Mouse (Mus musculus) midbrain, embryonic 16.5 days (tissue): Measurements from ENCODE around the gene Plet1. TPM values are rescaled to one million over a fixed set of nuclear protein-coding genes. Genes with fewer than 3 reads are reported as not detected.

Source experiments
- ATAC-seq: fragments of 200-750 bp; cut with Nextera tagmentation; 2 replicates; pipeline ENCODE4 v1.8.0; 2017; ENCODE audit warnings: moderate TSS enrichment
- H3K27ac ChIP-seq: fragments of 300-500 bp; sonication (generic); 2 replicates; pipeline ENCODE4 v1.5.1; 2014; ENCODE audit warnings: mild to moderate bottlenecking, low read length, mixed read lengths
- H3K27me3 ChIP-seq: fragments of 300-500 bp; sonication (generic); 2 replicates; pipeline ENCODE4 v1.6.1; 2014; ENCODE audit warnings: low read depth, low read length, mixed read lengths; ENCODE audit not compliant: control insufficient read depth, insufficient read depth
- H3K36me3 ChIP-seq: fragments of 300-500 bp; sonication (generic); 2 replicates; pipeline ENCODE4 v1.6.1; 2014; ENCODE audit warnings: mild to moderate bottlenecking, low read length, moderate library complexity, mixed read lengths; ENCODE audit not compliant: control insufficient read depth, insufficient read depth
- H3K4me1 ChIP-seq: fragments of 300-500 bp; sonication (generic); 2 replicates; pipeline ENCODE4 v1.6.1; 2014; ENCODE audit warnings: mild to moderate bottlenecking, low read length, mixed read lengths; ENCODE audit not compliant: control insufficient read depth, insufficient read depth
- H3K4me2 ChIP-seq: fragments of 300-500 bp; sonication (generic); 2 replicates; pipeline ENCODE4 v1.6.1; 2014; ENCODE audit warnings: mild to moderate bottlenecking, low read length, mixed read lengths
- H3K4me3 ChIP-seq: fragments of 300-500 bp; sonication (generic); 2 replicates; pipeline ENCODE4 v1.5.1; 2014; ENCODE audit warnings: low read depth, mild to moderate bottlenecking, low read length, moderate library complexity, mixed read lengths
- H3K9ac ChIP-seq: fragments of 300-500 bp; sonication (generic); 2 replicates; pipeline ENCODE4 v1.6.1; 2014; ENCODE audit warnings: low read depth, low read length, mixed read lengths
- H3K9me3 ChIP-seq: fragments of 300-500 bp; sonication (generic); replicated peaks from 2 replicates; pipeline ENCODE4 v1.6.1; 2014; ENCODE audit warnings: mild to moderate bottlenecking, low read length, mixed read lengths; ENCODE audit not compliant: control insufficient read depth, poor library complexity, severe bottlenecking
- WGBS: fragments of 180-500 bp; shearing (Covaris S2); extraction: QIAGEN DNeasy Blood & Tissue Kit; methylation state at CpG from one replicate; pipeline ENCODE4 v1.1.7; 2014; 5-methylcytosine and 5-hydroxymethylcytosine counted together
- polyA plus RNA-seq: library from polyadenylated mRNA; unstranded; fragments of >200 nt; fragmentation: Nextera tagmentation; extraction: Ambion mirVana; gene quantifications from 2 replicates; pipeline ENCODE4 v1.2.1, GENCODE M21; 2015

Plet1 gene
- polyA plus RNA-seq, 1 experiment from 2014 or later: 0.75 TPM

DNA sequence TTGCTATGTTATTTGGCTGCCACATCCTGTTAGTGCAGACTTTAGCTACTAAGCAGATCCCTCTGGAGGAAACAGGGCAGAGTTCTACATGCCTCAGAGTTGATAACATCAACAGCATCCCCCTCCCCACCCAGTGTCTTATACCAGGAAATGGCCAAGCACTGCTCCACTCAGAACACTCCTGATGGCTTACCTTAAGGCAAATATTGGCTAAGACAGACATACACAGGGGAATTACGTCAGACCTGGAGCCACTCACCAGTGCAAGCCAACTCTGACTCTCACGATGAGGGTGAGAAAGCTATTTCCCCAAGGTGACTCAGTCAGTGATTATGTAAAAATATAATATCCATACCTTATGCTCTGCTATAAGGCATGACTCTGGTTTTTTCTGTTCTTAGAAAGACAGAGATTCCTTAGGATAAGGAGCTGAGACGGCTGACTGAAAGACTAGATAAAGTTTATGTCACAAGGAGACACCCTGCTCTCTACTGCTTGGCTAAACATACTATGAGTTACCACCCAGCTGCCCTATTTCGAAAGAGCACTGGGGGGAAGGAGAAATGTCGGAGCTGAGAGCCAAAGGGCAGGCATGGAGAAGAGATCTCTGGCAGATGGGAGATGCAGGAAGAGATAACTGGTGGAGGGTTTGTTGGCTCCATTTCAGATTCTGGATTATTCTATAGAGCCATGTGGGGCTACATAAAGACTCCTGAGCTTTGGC, 23.8 kb upstream of the Plet1 start:
- H3K9ac ChIP-seq: no peak overlapping the region

GRCm38 (mm10) chr9:50471181-50471901, 23.0 kb upstream of the Plet1 start:
- no peak overlapping the region for H3K4me2 ChIP-seq
- no peak overlapping the region for H3K27ac ChIP-seq
- H3K36me3 ChIP-seq: no peaks in the 10 kb centered on the region
- no peak overlapping the region for H3K9ac ChIP-seq
- H3K27me3 ChIP-seq: no peaks in the 10 kb centered on the region
- H3K4me3 ChIP-seq: no peak overlapping the region
- H3K4me1 ChIP-seq: no peaks in the 10 kb centered on the region
- H3K9me3 ChIP-seq: no peaks in the 10 kb centered on the region
- no peak for ATAC-seq
- WGBS: 87% methylated on average over 13 of the region's 13 CpGs

More for the DNA sequence above, 23.8 kb upstream of the Plet1 start:
- no peaks in the 10 kb centered on the region for H3K9me3 ChIP-seq
- H3K4me3 ChIP-seq: no peak overlapping the region
- no peaks in the 10 kb centered on the region for H3K36me3 ChIP-seq
- 88% methylated on average over 5 of the region's 5 CpGs for WGBS
- H3K4me1 ChIP-seq: no peaks in the 10 kb centered on the region
- ATAC-seq: no peak
- H3K4me2 ChIP-seq: no peak overlapping the region
- H3K27me3 ChIP-seq: no peaks in the 10 kb centered on the region
- no peak overlapping the region for H3K27ac ChIP-seq

- no peak overlapping the region for H3K27ac ChIP-seq
- no peak overlapping the region for H3K4me3 ChIP-seq
- no peak for ATAC-seq
- no peaks in the 10 kb centered on the region for H3K36me3 ChIP-seq
- H3K4me2 ChIP-seq: no peak overlapping the region
- no peak overlapping the region for H3K9ac ChIP-seq
- H3K9me3 ChIP-seq: no peaks in the 10 kb centered on the region
- H3K27me3 ChIP-seq: no peaks in the 10 kb centered on the region
- WGBS: 89% methylated on average over 7 of the region's 7 CpGs
- H3K4me1 ChIP-seq: no peaks in the 10 kb centered on the region
Observed at GRCm38 (mm10) chr9:50475318-50475717, 19.0 kb upstream of the Plet1 start.

- H3K4me2 ChIP-seq: no peak overlapping the region
- H3K9ac ChIP-seq: no peak overlapping the region
- no peaks in the 10 kb centered on the region for H3K9me3 ChIP-seq
- H3K4me1 ChIP-seq: no peaks in the 10 kb centered on the region
- no peaks in the 10 kb centered on the region for H3K36me3 ChIP-seq
- WGBS: 53% methylated on average over 8 of the region's 8 CpGs
- ATAC-seq: no peak
- no peak overlapping the region for H3K27ac ChIP-seq
- H3K27me3 ChIP-seq: no peaks in the 10 kb centered on the region
- no peak overlapping the region for H3K4me3 ChIP-seq
Observed at GRCm38 (mm10) chr9:50475745-50476144, 18.6 kb upstream of the Plet1 start.

- ATAC-seq: no peak
- Histone ChIP-seq H3K4me3 (no peak overlapping the region), H3K27me3 (no peaks in the 10 kb centered on the region), H3K27ac (no peak overlapping the region), H3K4me2 (no peak overlapping the region), H3K9ac (no peak overlapping the region), H3K9me3 (no peaks in the 10 kb centered on the region), H3K36me3 (no peaks in the 10 kb centered on the region), H3K4me1 (no peaks in the 10 kb centered on the region)
- 68% methylated on average over 7 of the region's 7 CpGs for WGBS
Observed at GRCm38 (mm10) chr9:50476651-50477050, 17.7 kb upstream of the Plet1 start.

DNA sequence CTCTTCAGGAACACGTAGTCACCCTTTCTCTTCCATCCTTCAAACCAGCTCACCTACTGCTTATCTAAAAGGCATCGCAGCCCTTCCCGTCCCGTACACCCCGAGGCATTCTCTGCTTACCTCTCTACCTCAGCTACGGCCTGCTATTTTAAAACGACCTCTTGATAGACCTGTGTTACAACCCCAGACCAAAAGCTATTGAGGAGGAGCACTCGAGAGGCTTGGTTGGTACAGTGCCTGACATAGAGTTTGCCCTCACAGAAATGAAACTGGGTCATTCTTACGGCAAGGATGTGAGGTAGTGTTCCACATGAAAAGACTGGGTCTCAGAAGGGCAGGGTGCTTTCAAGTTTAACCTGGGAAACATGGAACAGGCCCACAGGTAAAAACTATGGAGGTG, 17.1 kb upstream of the Plet1 start:
- Histone ChIP-seq H3K27me3 (no peaks in the 10 kb centered on the region), H3K27ac (no peak overlapping the region), H3K9me3 (no peaks in the 10 kb centered on the region), H3K9ac (no peak overlapping the region), H3K36me3 (no peaks in the 10 kb centered on the region), H3K4me1 (no peaks in the 10 kb centered on the region), H3K4me3 (no peak overlapping the region), H3K4me2 (no peak overlapping the region)
- ATAC-seq: no peak
- WGBS: 93% methylated on average over 9 of the region's 9 CpGs

- WGBS: 5% methylated on average over 5 of the region's 5 CpGs
- Histone ChIP-seq H3K4me3 (no peak overlapping the region), H3K9ac (no peak overlapping the region), H3K36me3 (no peaks in the 10 kb centered on the region), H3K4me2 (no peak overlapping the region), H3K27ac (no peak overlapping the region), H3K27me3 (no peaks in the 10 kb centered on the region), H3K9me3 (no peaks in the 10 kb centered on the region), H3K4me1 (no peaks in the 10 kb centered on the region)
- ATAC-seq: no peak
Observed at GRCm38 (mm10) chr9:50478826-50479225, 15.5 kb upstream of the Plet1 start.

- Histone ChIP-seq H3K27ac (no peak overlapping the region), H3K36me3 (no peaks in the 10 kb centered on the region), H3K4me2 (no peak overlapping the region), H3K27me3 (no peaks in the 10 kb centered on the region), H3K9me3 (no peaks in the 10 kb centered on the region), H3K4me1 (no peaks in the 10 kb centered on the region), H3K9ac (no peak overlapping the region), H3K4me3 (no peak overlapping the region)
- no peak for ATAC-seq
- WGBS: 29% methylated on average over 8 of the region's 8 CpGs
Observed at GRCm38 (mm10) chr9:50479476-50479875, 14.8 kb upstream of the Plet1 start.

GRCm38 (mm10) chr9:50482743-50483142, 11.6 kb upstream of the Plet1 start:
- no peak overlapping the region for H3K4me2 ChIP-seq
- no peaks in the 10 kb centered on the region for H3K36me3 ChIP-seq
- H3K4me1 ChIP-seq: peaks cover 8% of the 10 kb centered on the region
- no peaks in the 10 kb centered on the region for H3K9me3 ChIP-seq
- H3K27ac ChIP-seq: no peak overlapping the region
- no peak overlapping the region for H3K9ac ChIP-seq
- 91% methylated on average over 8 of the region's 8 CpGs for WGBS
- no peaks in the 10 kb centered on the region for H3K27me3 ChIP-seq
- H3K4me3 ChIP-seq: no peak overlapping the region
- ATAC-seq: no peak
